Mouse (Mus musculus) spleen, adult 2 months (tissue): Measurements from ENCODE around the gene Nup54.

Experiments used
- CTCF ChIP-seq: fragments of 200-500 bp; IDR thresholded peaks from 2 replicates; pipeline ENCODE4 v1.5.1; 2011; ENCODE audit warnings: mild to moderate bottlenecking, inconsistent platforms; ENCODE audit not compliant: insufficient read depth, insufficient read length, insufficient replicate concordance; ENCODE audit errors: extremely low read depth
- POLR2A ChIP-seq: fragments of 200-500 bp; IDR thresholded peaks from 2 replicates; pipeline ENCODE4 v1.6.1; 2011; ENCODE audit warnings: low read depth, low read length, inconsistent platforms

GRCm38 (mm10) chr5:92434070-92434469 is 949 bp downstream of the Nup54 start:
- no peak for TF ChIP-seq CTCF
- TF ChIP-seq POLR2A, result no peak
